Mouse (Mus musculus) hindlimb bud, embryonic 11.5 days (tissue): ENCODE results near the gene Dbi.
"Not testable (repeated sequence)": the region's sequence is repeated elsewhere in the genome, so short reads cannot be mapped to it uniquely, and the experiment has no call there.

Source experiments
- DNase-seq: peaks from one replicate; pipeline ENCODE4 v3.0.0-alpha.2; 2012; ENCODE audit warnings: low read depth, low spot score; ENCODE audit errors: extremely low spot score

Dbi gene

DNA sequence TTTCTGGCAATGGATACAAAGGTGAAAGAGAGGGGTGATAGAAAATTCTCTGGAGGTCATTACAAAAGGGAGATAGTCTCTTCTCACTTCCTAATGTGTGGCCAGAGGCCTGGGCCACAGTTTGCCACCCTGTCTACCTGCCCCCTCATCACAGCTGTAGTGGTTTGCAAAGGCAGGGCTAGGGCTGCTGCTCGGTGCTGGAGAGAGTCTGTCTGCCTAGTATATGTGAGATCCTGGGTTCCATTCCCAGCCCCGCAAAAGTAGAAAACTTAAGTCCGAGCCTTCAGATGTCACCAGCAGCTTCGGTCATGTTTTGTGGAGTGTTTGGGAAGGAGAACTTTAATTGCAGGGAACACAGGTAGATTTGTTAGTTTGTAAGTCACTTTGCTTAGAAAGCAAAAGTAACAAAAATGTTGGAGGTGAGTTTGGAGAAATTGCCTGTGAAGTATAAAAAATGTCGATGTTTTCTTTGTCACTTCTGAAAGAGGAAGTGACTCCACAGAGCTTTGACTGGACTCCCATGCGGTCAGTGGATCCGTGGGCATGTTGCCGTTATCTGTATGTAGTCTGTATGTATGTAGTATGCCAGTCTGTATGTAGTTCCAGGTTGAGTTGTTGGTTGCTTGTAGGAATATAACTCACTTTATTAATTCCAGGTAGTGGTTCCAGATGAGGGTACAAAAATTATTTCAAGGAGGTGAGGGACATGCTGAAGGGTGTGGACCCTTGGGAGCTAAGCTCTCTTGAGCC is 1.9 kb upstream of the Dbi start:
- DNase-seq, result no peak

DNA sequence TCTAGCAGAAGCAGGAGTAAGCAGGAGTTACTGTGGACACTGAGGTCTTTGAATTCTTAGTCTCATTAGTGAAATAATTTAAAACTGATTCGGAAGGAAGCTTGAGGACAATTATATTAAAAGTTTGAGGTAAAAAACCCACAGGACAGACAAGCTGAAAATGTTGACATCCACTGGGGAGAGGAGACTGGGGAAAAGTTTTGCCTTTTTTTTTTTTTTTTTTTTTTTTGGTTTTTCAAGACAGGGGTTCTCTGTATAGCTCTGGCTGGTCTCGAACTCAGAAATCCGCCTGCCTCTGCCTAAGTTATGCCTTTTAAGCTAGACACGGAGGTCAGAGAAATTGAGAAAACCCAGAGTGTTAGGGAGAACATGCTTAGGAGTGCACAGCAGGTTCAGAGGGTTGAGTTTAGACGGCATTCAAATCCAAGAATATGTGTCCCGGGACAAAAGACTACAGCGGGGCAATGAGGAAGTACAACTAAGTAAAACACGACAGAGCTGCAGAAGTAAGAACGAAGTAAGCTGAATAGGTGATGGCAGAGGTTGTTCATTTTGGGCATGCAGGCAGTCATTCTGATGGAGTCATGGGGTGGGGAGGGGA is 1.2 kb upstream of the Dbi start:
- DNase-seq, result no peak

- DNase-seq, result peak; percentile 10
These were observed 523 bp downstream of the Dbi start for GRCm38 (mm10) chr1:120120141-120120968.

DNA sequence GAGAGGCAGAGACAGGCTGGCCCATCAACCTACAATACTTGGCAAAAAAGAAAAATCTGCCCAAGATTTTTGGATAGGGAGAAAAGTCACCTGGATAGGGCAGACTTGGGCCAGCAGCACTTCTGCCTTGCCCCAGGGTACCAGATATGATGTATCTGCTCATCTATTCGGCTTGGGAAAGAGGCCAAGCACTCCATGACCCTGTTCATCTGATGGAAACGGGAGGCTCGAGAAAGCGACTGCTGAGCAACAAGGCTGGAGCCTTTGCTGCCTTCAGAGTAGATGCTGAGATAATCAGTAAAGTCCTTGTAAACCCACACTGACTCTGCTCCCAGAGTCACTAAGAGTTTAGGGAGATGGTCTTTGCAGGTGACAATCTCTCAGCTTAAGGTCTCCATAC is 1.5 kb downstream of the Dbi start:
- DNase-seq, result no peak

- DNase-seq, result no peak
These were observed 2.0 kb downstream of the Dbi start for GRCm38 (mm10) chr1:120118854-120119253.

- no peak for DNase-seq
These were observed 4.8 kb downstream of the Dbi start for GRCm38 (mm10) chr1:120116106-120116505.

- no peak for DNase-seq
These were observed 5.2 kb downstream of the Dbi start for GRCm38 (mm10) chr1:120115671-120116081.

DNA sequence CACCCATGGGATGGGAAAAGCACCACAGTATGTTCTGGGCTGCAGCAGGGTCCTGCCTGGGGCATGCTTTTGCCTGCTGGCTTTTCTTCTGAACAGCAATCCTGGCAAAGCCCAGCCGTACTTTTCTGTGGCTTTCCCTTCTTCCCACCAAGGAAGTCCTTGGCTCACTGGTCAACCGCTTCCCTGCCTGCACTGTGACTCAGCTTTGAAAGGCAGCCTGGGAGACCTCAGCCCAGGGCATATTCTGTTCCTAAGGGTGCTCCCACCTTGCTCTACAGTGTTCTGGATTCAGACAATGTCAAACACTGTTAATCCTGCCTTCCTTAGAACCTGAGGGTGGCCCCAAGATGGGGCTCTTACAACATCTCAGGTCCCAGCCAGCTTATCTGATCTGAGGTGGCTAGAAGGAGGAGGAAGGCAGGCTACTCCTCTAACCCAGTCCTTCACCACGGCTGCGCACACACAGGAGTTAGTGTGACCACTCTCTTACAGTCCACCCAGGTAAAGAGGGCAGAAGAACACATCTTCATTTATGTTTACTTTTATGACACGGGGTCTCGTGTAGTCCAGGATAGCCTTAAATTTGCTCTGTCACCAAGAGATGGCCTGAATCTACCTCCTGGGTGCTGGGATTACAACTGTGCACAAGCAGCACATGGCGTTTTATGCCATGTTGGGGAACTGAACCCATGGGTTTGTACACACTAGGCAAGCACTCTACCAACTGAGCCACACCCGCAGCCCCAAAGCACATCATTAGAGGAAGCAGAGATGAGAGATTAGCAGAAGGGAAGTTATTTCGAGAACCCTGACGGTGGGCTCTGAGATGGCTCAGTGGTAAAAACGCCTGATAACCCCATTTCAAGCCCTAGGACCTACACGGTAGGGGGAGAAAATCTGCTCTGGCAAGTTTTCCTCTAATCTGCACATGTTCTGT is 8.4 kb downstream of the Dbi start:
- DNase-seq, result no peak

GRCm38 (mm10) chr1:120111766-120112165 is 9.1 kb downstream of the Dbi start:
- no peak for DNase-seq

DNA sequence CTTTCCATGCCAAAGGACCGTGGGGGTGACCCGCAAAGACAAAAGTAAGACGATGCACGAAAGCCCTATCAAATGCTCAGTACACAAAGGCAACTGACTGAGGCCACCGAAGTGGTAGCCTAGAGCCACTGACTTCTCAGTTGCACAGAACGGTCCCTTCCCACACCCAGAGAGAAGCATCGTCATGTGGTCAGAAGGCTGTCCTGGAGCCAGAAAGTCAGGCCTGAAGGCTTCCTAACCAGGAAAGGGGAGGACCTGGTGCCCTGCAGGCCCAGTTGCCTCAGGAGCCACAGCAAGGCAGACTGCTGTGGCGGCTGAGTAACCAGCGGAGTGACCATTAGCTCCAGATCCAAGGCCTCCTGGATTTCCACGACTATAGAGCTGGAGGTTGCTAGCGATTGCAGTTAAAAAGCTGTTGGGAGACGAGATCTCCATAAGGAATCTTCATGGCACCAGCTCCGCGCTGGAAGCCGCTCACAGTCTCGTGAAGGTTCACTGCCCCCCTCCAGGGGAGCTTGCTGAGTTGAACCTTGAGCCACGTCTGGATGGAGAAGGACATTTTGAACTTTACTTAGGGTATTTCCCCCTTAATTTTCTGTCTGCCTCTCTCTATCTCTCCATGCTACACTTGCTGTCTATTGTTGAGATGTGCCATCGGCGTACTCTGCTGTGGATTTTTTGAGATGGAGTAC is 11.0 kb downstream of the Dbi start:
- DNase-seq, result no peak

DNA sequence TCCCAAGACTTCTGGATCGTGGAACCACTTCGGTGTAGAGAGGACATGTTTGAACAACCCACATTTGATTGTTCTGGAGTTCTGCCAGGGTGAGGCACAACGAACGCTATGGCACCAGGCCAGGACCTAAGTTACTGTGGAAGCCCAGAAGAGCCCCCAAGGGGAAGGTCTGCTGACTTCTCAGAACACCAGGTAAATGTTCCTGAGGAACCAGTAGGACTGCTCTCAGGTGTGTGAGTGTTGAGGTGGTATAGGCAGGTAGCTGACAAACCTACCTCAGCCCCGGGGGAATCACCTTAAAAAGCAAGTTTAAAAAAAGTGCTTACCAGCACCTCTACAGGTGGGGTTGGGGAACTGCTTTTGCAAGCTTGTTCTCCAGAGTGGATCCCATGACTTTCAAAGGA is 15.3 kb downstream of the Dbi start:
- DNase-seq, result no peak

- no peak for DNase-seq
These were observed 19.7 kb downstream of the Dbi start for GRCm38 (mm10) chr1:120101227-120101609.

DNA sequence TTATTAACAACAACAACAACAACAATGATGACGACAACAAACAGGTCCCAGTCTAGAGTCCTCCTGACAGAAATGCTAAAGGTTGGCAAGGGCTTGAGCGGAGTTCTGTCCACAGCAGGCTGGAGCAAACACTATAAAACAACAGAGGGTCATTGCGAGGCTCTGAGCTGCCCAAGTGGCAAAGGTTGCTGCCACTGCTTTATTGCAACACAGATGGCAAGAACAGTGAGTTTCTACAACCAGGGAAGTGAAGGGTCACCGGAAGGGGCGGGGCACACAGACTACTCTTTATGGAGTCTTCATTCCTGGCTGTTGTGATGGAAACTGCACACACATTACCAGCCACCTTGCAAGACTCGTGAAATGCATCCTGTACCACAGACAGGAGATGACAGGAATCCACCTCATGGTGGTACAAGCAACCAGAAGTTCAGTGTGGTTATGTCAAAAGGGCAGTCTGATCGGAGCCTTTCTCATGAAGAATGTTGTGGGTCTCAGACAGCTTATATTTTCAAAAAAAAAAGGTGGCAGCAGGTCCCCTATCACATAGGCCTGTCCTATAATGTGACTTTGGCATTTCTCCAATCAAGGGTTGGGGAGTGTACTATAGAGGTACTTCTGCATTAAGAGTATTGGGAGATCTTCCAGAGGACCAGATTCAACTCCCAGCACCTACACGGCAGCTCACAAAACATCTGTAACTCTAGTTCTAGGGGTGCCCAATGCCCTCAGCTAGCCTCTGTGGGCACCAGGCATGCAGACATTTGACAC is 20.2 kb downstream of the Dbi start:
- no peak for DNase-seq

DNA sequence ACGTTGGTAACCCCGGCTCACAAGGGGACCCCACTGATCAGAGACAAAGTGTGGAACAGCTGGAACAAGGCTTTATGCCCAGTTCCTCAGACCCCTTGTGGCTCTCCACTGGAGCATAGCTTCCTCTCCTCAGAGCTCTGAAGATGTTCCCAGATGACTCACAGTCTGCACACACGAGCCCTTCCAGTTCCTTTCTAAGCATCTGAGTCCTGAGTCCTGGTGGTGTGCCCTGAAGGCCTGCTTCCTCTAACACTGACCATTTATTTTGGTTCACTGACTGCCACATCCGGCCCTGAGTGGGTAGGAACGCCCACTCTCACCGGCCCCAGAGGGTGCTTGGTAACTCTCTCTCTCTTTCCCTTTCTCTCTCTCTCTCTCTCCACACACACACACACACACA is 21.4 kb downstream of the Dbi start:
- no peak for DNase-seq

DNA sequence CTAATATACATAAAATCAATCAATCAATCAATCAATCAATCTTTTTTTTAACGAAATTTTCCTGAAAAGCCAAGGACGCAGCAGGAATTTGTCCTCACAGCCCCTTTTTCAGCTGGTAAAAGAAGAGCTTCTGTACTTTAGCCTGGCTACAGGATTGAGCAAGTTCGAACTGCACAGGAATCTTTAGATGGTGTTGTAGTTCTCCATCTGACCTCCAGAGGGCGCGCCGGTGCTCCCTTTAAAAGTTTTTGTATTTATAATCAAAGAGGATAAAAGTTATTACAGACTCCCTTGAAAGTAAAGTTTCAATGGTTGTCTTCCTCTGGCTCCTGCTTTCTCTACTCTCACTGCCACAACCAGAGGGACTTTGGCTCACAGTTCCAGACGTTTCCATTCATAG is 22.6 kb downstream of the Dbi start:
- DNase-seq, result no peak

DNA sequence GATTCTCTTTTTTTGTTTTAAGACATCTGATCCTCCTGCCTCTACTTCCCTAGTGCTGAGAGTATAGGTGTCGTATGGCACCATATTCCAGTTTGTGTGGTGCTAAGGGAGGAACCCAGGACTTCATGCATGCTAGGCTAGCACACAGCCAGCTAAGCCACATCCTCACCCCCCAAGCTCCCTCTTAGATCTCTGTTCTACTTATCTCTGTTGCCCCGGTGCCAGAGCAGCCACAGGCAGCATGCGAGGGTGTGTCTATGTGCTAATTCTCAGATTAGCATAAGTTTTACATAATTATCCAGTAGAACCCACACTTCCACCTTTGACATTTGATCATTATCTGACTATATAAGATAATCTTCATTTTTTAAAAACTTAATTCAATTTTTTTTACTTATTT is 26.0 kb downstream of the Dbi start:
- no peak for DNase-seq

- DNase-seq, result not testable (repeated sequence)
These were observed 27.3 kb downstream of the Dbi start for GRCm38 (mm10) chr1:120093482-120094134.

GRCm38 (mm10) chr1:120090880-120091570 is 29.9 kb downstream of the Dbi start:
- DNase-seq, result no peak
